Mouse (Mus musculus): ENCODE measurements around the gene Mcoln2. TPM values are rescaled to one million over a fixed set of nuclear protein-coding genes. Genes with fewer than 3 reads are reported as not detected.

Mcoln2 gene
- 0.10 TPM in 1 of 2 replicates, not detected in the other for polyA plus RNA-seq (2015; fragmentation: Nextera tagmentation; extraction: Ambion mirVana)

DNA sequence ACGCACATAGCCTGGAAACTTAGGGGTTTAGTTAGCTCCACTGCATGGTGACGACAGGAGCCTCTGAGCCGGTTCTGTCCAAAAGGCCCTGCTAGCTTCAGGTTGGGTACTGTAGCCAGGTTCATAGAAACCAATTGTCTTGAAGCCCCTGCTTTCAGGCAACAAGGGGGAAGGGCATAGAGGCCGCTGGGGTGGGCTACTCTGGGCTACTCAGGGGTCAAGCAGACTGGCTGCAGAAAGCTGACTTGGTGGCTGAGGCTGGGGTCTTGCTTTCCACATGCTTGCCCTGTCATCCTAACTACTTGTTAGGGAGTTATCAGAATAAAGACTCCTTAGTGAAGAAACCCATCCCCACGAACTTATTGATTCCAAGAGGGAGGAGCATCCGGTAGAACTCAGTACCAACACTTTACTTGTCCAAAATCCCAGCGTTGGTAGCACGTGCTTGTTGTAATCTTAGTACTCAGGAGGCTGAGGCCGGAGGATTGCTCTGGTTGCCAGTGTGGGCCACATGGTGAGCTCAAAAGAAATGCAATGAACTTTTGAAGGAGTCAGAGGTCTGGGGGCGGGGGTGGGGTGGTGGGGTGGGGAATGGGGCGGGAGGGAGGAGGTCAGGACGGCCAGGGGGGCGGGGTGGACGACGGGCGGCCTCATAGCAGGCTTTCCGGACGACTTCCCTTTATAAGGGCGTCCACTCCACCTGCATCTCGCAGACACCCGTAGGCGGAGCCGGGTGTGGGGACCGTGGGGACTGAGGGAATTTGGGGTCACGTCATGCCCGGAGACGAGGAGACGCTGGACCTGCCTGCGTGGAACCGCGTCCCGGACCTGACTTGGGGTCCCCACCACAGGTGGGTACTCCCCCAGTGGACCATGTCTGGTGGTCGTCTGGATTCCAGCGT is at the start of gene Mcoln2:
Mcoln2 (plus strand) TSS at position 678 of the 902 bp plus-strand sequence.
- H3K4me1 ChIP-seq (replicated peaks; ENCODE audit: control insufficient read depth, insufficient read depth, low read length): peaks cover 9% of the 10 kb centered on the region
- ATAC-seq: no peak
- WGBS: 12% methylated on average over 34 of the region's 34 CpGs

DNA sequence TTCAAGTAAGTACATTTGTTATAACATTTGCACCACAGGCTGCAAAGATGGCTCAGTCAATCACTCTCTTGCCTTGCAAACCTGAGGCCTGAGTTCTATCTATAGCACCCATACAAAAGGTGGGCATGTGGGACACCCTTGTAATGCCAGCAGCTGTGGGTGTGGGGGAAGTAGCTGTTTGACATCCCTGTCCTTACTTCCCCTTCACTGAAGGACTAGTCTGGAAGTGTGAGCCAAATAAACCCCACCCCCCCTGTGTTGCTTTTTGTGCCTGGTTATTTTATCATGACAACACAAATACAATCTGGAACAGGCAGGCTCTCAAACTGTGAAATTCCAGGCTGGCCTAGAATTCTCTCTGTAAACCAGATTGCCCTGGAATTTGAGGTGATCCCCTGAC is 49.7 kb upstream of the Mcoln2 start:
- Histone ChIP-seq H3K36me3 (ENCODE audit: control insufficient read depth, insufficient read depth) (no peaks in the 10 kb centered on the region), H3K27ac (ENCODE audit: low read length) (no peak overlapping the region), H3K9ac (replicated peaks; ENCODE audit: low read depth, low read length) (no peak overlapping the region), H3K4me1 (replicated peaks; ENCODE audit: control insufficient read depth, insufficient read depth, low read length) (no peaks in the 10 kb centered on the region), H3K27me3 (replicated peaks; ENCODE audit: control insufficient read depth, insufficient read depth, low read length) (no peaks in the 10 kb centered on the region), H3K9me3 (ENCODE audit: control insufficient read depth, low read length) (no peaks in the 10 kb centered on the region), H3K4me2 (ENCODE audit: low read length) (no peak overlapping the region), H3K4me3 (replicated peaks; ENCODE audit: low read length) (no peak overlapping the region)
- ATAC-seq: no peak

More for the DNA sequence above, at the start of gene Mcoln2:
- Histone ChIP-seq H3K4me2 (ENCODE audit: low read length) (peak within 1 kb of the TSS; percentile 83), H3K9ac (replicated peaks; ENCODE audit: low read depth, low read length) (peak within 1 kb of the TSS; percentile 26), H3K27ac (ENCODE audit: low read length) (no peak within 1 kb of the TSS), H3K27me3 (replicated peaks; ENCODE audit: control insufficient read depth, insufficient read depth, low read length) (peaks cover 3% of the 10 kb centered on the region; the same call in 1 of the 2 replicates), H3K36me3 (ENCODE audit: control insufficient read depth, insufficient read depth) (no peaks in the 10 kb centered on the region), H3K9me3 (ENCODE audit: control insufficient read depth, low read length) (no peaks in the 10 kb centered on the region), H3K4me3 (replicated peaks; ENCODE audit: low read length) (peak within 1 kb of the TSS; percentile 41)

DNA sequence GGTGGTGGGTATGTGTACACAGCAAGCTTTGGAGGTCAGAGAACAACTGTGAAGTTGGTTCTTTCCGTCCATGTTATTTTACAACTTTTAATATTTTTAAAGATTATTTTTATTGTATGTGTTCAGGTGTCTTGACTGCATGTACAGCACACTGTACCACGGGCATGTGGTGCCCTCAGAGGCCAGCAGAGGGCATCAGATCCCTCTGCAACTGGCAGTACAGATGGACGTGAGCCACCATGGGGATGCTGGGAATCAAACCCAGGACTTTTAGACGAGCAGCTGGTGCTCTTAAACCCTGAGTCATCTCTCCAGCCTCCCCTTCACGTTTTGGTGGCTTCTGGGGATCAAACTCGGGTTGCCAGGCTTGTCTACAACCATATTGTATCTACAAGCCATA is 47.6 kb upstream of the Mcoln2 start:
- ATAC-seq: no peak
- Histone ChIP-seq H3K4me1 (replicated peaks; ENCODE audit: control insufficient read depth, insufficient read depth, low read length) (peaks cover under 1% of the 10 kb centered on the region; the same call in 1 of the 2 replicates), H3K27ac (ENCODE audit: low read length) (no peak overlapping the region), H3K27me3 (replicated peaks; ENCODE audit: control insufficient read depth, insufficient read depth, low read length) (0 out of 2 replicates have a peak, but pooled peaks cover 3% of the 10 kb centered on the region), H3K9ac (replicated peaks; ENCODE audit: low read depth, low read length) (no peak overlapping the region), H3K4me3 (replicated peaks; ENCODE audit: low read length) (no peak overlapping the region), H3K4me2 (ENCODE audit: low read length) (no peak overlapping the region), H3K9me3 (ENCODE audit: control insufficient read depth, low read length) (no peaks in the 10 kb centered on the region), H3K36me3 (ENCODE audit: control insufficient read depth, insufficient read depth) (no peaks in the 10 kb centered on the region)
- WGBS: 61% methylated on average over 6 of the region's 6 CpGs

DNA sequence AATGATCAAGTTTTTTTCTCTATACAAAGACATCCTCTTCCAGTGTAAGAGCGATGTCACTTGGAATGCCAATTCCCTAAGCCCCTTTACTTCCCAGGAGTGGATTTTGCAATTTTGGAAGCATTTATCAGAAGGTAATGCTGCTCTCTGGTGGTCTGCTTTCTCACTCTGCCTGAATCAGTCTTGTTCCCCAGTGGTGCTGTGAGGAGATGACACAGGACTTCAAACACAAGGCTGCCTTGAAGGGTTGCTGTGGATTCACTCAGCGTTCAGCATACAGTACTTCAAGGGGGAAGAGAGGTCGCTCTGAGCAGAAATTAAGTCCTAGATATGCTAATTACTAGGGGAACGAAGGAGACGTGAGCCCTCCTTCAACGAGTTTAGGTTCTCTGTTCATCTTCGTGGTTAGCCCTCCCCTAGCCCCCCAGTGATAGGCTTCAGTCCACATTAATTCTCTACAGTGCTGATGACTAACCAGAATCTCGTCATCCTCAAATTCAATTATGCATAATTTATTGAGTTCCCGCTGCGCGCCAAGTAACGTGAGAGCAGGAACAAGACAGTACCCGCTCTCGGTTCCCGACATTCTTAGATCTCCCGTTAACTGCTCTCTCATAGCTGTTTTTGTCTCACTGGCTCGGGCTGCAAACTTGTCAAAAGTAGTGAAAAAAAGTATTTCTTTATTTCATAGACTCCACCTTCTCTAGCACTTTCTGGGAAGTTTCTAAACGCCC is 42.4 kb upstream of the Mcoln2 start:
- peak overlapping the region; percentile 51 for H3K4me3 ChIP-seq (replicated peaks; ENCODE audit: low read length)
- peak; percentile 71 for ATAC-seq
- 4% methylated on average over 18 of the region's 18 CpGs for WGBS

DNA sequence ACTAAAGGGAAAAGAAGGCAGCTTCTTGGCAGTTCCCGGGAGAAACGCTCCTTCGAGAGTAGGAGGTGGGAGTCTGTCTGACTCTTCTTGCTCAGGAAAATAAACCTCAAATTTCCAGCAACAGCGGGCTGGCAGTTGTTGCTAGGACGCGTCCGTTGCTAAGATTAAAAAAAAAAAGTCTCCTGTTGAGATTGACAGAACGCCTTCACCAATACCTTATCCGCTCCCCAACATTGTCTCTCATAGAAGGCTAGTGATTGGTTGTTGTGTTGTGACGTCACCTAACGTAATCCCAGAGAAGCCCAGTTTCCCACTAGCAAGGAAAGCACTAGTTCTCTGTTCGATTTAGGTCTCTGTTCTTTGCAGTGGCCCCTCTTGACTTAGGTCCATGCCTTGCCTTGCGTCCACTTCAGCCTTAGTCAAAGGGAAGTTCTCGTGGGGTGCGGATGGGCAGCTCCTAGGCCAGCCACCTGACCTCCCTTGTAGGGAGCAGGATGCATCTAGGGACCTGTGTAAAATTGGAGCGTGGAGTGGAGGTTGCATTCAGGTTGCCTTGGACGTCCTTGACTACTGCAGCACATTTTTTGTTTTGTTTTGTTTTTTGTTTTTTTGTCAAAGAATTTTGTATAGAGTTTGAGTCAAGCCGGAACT is 41.6 kb upstream of the Mcoln2 start, which contains the start of gene Wdr63:
Wdr63 (minus strand) TSS at position 210 of the 651 bp plus-strand sequence.
- Histone ChIP-seq H3K27ac (ENCODE audit: low read length) (no peak within 1 kb of the TSS), H3K9ac (replicated peaks; ENCODE audit: low read depth, low read length) (peak within 1 kb of the TSS; percentile 41), H3K4me1 (replicated peaks; ENCODE audit: control insufficient read depth, insufficient read depth, low read length) (peaks cover 11% of the 10 kb centered on the region; the same call in 1 of the 2 replicates), H3K4me2 (ENCODE audit: low read length) (peak within 1 kb of the TSS; percentile 96), H3K9me3 (ENCODE audit: control insufficient read depth, low read length) (no peaks in the 10 kb centered on the region), H3K36me3 (ENCODE audit: control insufficient read depth, insufficient read depth) (no peaks in the 10 kb centered on the region), H3K4me3 (replicated peaks; ENCODE audit: low read length) (peak within 1 kb of the TSS; percentile 51), H3K27me3 (replicated peaks; ENCODE audit: control insufficient read depth, insufficient read depth, low read length) (0 out of 2 replicates have a peak, but pooled peaks cover 3% of the 10 kb centered on the region)
- 12% methylated on average over 18 of the region's 18 CpGs for WGBS
- ATAC-seq: peak; percentile 99

More for the DNA sequence above, 42.4 kb upstream of the Mcoln2 start:
- Histone ChIP-seq H3K9me3 (ENCODE audit: control insufficient read depth, low read length) (no peaks in the 10 kb centered on the region), H3K36me3 (ENCODE audit: control insufficient read depth, insufficient read depth) (no peaks in the 10 kb centered on the region), H3K27me3 (replicated peaks; ENCODE audit: control insufficient read depth, insufficient read depth, low read length) (0 out of 2 replicates have a peak, but pooled peaks cover 3% of the 10 kb centered on the region), H3K27ac (ENCODE audit: low read length) (no peak overlapping the region), H3K9ac (replicated peaks; ENCODE audit: low read depth, low read length) (peak overlapping the region; percentile 41), H3K4me1 (replicated peaks; ENCODE audit: control insufficient read depth, insufficient read depth, low read length) (peaks cover 11% of the 10 kb centered on the region; the same call in 1 of the 2 replicates), H3K4me2 (ENCODE audit: low read length) (peak overlapping the region; percentile 96)

DNA sequence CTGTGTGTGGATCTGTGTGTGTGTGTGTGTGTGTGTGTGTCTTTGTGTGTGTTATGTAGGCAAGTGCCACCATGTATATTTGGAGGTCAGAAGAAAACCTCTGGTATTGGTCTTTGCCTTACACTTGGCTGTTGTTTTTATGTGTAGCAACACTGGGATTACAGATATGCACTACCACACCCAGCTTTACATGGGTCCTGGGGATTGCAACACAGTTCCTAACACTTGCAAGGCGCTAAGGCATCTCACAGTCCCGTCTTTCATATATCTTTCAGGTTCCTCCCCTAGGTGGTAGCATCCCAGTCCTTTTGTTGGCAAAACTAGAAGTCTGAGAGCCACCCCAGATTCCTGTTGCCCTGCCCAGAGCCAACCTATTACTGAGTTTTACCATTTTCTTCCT is 40.7 kb upstream of the Mcoln2 start:
- ATAC-seq: no peak
- Histone ChIP-seq H3K27me3 (replicated peaks; ENCODE audit: control insufficient read depth, insufficient read depth, low read length) (0 out of 2 replicates have a peak, but pooled peaks cover 3% of the 10 kb centered on the region), H3K4me2 (ENCODE audit: low read length) (no peak overlapping the region), H3K4me3 (replicated peaks; ENCODE audit: low read length) (no peak overlapping the region), H3K36me3 (ENCODE audit: control insufficient read depth, insufficient read depth) (no peaks in the 10 kb centered on the region), H3K9me3 (ENCODE audit: control insufficient read depth, low read length) (no peaks in the 10 kb centered on the region), H3K4me1 (replicated peaks; ENCODE audit: control insufficient read depth, insufficient read depth, low read length) (peaks cover 11% of the 10 kb centered on the region; the same call in 1 of the 2 replicates), H3K27ac (ENCODE audit: low read length) (no peak overlapping the region), H3K9ac (replicated peaks; ENCODE audit: low read depth, low read length) (no peak overlapping the region)
- WGBS: 70% methylated on average over 2 of the region's 2 CpGs

DNA sequence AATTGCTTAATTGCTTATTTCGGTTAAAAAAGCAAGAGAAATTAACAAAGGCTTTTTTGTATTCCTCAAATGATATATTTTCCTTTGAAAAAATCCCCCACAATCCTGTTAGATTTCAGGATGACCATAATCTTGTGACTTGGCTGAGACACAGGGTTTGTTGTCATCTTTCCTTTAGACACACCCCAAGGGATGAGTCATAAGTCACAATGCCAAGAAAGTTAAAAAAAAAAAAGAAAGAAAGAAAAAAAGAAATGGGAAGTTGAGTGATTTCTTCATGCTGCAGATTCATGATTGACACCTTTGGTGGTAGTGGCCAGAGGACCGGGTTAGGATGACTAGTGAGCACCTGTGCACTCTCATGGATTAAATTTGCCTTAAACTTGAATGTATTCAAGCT is 39.3 kb upstream of the Mcoln2 start:
- Histone ChIP-seq H3K4me1 (replicated peaks; ENCODE audit: control insufficient read depth, insufficient read depth, low read length) (peaks cover 11% of the 10 kb centered on the region; the same call in 1 of the 2 replicates), H3K9me3 (ENCODE audit: control insufficient read depth, low read length) (no peaks in the 10 kb centered on the region), H3K27me3 (replicated peaks; ENCODE audit: control insufficient read depth, insufficient read depth, low read length) (0 out of 2 replicates have a peak, but pooled peaks cover 3% of the 10 kb centered on the region), H3K27ac (ENCODE audit: low read length) (no peak overlapping the region), H3K9ac (replicated peaks; ENCODE audit: low read depth, low read length) (no peak overlapping the region), H3K4me3 (replicated peaks; ENCODE audit: low read length) (no peak overlapping the region), H3K4me2 (ENCODE audit: low read length) (no peak overlapping the region), H3K36me3 (ENCODE audit: control insufficient read depth, insufficient read depth) (no peaks in the 10 kb centered on the region)
- ATAC-seq: no peak
- WGBS: 81% methylated on average over 2 of the region's 2 CpGs

DNA sequence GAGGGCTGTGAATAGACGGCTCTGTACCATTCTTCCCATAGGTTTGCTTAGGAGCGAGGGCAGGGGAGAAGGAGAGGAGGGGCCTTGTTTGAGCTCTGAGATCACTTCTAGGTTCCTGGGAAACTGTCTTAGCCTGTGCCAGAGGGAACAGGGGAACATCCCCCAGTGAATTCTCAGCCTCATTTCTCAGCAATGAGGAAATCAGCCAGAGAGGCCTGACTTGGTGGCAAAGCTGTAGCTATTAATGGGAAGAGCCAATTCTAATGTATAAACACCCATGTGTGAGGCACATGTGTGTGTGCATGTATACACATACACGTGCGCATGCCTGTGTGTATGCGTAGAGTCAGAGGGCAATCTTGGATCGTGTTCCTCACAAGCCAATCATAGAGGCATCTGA is 38.7 kb upstream of the Mcoln2 start:
- Histone ChIP-seq H3K9me3 (ENCODE audit: control insufficient read depth, low read length) (no peaks in the 10 kb centered on the region), H3K4me3 (replicated peaks; ENCODE audit: low read length) (no peak overlapping the region), H3K36me3 (ENCODE audit: control insufficient read depth, insufficient read depth) (no peaks in the 10 kb centered on the region), H3K27ac (ENCODE audit: low read length) (no peak overlapping the region), H3K4me2 (ENCODE audit: low read length) (no peak overlapping the region), H3K9ac (replicated peaks; ENCODE audit: low read depth, low read length) (no peak overlapping the region), H3K27me3 (replicated peaks; ENCODE audit: control insufficient read depth, insufficient read depth, low read length) (0 out of 2 replicates have a peak, but pooled peaks cover 3% of the 10 kb centered on the region), H3K4me1 (replicated peaks; ENCODE audit: control insufficient read depth, insufficient read depth, low read length) (peaks cover 11% of the 10 kb centered on the region; the same call in 1 of the 2 replicates)
- 80% methylated on average over 6 of the region's 6 CpGs for WGBS
- no peak for ATAC-seq

Measured in forebrain, embryonic 16.5 days (tissue).